Mouse (Mus musculus): Measurements from ENCODE around the gene Tlr13. TPM values are rescaled to one million over a fixed set of nuclear protein-coding genes. Genes with fewer than 3 reads are reported as not detected.

Gene Tlr13
- total and polyA plus RNA-seq, 3 experiments: 0.57 to 1.8 (median 1.7) TPM

DNA sequence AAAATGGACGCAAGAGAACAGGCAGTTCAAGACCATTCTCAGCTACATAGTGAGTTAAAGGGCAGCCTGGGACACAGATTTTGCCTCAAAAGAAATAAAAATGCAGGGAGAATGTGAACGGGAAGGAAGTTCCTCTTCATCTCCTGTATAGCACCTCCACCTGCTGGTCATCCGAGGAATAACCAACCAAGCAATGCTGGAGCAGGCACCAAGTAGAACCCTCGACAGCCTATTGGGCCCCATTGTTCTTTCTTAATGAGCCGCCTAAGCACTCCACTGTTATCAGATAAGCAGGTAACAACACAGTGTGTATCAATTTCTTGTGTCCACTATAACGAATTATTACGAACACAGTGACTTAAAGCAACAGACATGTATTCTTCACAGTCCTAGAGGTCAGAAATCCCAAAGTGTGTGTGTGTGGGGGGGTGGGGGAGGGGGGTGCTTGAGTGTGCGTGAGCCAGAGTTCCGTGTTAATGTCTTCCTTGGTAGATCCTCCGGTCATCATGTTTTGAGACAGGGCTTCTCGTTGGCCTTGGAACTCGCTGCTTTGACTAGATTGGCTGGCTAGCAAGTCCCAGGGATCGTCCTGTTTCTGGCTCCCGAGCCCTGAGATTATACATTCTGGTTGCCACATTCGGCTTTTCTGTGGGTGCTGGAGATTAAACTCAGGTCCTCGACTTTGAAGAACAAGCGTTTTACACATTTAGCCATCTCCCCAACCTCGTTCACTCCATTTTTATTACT is 28.3 kb downstream of the Tlr13 start:
- TF ChIP-seq CTCF (IDR thresholded peaks at IDR 0.05): peak; percentile 85
- TF ChIP-seq POLR2A (IDR thresholded peaks at IDR 0.05; ENCODE audit: insufficient read depth, low read depth, low read length): no peak
- Histone ChIP-seq H3K36me3 (ENCODE audit: control insufficient read depth, insufficient read depth, low read length) (no peaks in the 10 kb centered on the region), H3K9ac (ENCODE audit: low read depth, low read length) (peak overlapping the region; percentile 59; the same call in 1 of the 2 replicates), H3K27ac (no peak overlapping the region), H3K4me3 (no peak overlapping the region), H3K27me3 (ENCODE audit: control insufficient read depth, insufficient read depth, low read length) (no peaks in the 10 kb centered on the region), H3K79me2 (replicated peaks; ENCODE audit: control insufficient read depth, insufficient read depth, low read length) (no peaks in the 10 kb centered on the region), H3K4me1 (ENCODE audit: control insufficient read depth, insufficient read depth, low read length) (no peaks in the 10 kb centered on the region)
- intact Hi-C loops (cut with DNase I): loop anchor here (1.0 kb wide), 1 partner anchor 145 kb away; no protein-coding TSS in a partner anchor
- 25% methylated on average over 18 of the region's 18 CpGs for WGBS
- DNase-seq: peak; percentile 61 to 69

DNA sequence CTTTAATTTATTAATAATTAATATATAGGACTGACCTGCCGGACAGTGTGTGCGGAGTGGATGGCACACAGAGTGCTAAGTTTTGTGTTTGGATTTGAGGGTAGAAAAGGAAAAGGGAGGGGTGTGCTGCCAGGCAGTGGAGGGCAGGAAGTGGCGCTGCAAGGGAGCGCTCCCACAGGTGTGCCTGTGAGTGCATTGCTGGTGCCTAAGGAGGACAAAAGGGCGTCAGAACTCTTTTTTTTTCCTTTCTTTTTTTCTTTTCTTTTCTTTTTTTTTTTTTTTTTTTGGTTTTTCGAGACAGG is 28.8 kb downstream of the Tlr13 start:
- Histone ChIP-seq H3K4me3 (no peak overlapping the region), H3K27ac (no peak overlapping the region), H3K27me3 (ENCODE audit: control insufficient read depth, insufficient read depth, low read length) (no peaks in the 10 kb centered on the region), H3K9ac (ENCODE audit: low read depth, low read length) (0 out of 2 replicates have a peak overlapping the region, but pooled peaks have one; percentile 51), H3K4me1 (ENCODE audit: control insufficient read depth, insufficient read depth, low read length) (no peaks in the 10 kb centered on the region), H3K79me2 (replicated peaks; ENCODE audit: control insufficient read depth, insufficient read depth, low read length) (no peaks in the 10 kb centered on the region), H3K36me3 (ENCODE audit: control insufficient read depth, insufficient read depth, low read length) (no peaks in the 10 kb centered on the region)
- WGBS: 60% methylated on average over 6 of the region's 6 CpGs
- intact Hi-C loops (cut with DNase I): loop anchor here (1.0 kb wide), 1 partner anchor 146 kb away; no protein-coding TSS in a partner anchor
- no peak for DNase-seq
- no peak for TF ChIP-seq CTCF (IDR thresholded peaks at IDR 0.05)
- TF ChIP-seq EP300 (IDR thresholded peaks at IDR 0.05; ENCODE audit: insufficient read depth, low read depth, low read length): no peak

DNA sequence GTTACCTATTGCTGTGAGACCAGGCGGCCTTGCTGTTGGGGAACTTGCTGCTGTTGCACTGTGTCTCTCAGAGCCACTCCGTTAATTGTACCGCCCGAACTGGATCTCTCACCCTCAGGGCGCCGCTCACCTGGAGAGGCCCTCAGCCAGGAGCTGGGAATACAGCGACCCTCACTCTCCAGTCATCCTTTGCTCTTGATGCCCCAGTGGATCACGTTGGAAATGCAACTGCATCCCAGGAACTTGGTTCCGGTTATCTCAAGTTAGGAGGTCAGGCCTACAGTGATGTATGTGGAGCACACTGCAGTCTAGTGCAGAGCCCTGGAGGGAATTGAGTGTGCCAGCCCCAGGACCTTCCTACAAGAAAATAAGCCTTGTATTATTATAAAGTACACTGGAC is 33.3 kb downstream of the Tlr13 start:
- Histone ChIP-seq H3K27me3 (ENCODE audit: control insufficient read depth, insufficient read depth, low read length) (no peaks in the 10 kb centered on the region), H3K9ac (ENCODE audit: low read depth, low read length) (no peak overlapping the region), H3K27ac (no peak overlapping the region), H3K36me3 (ENCODE audit: control insufficient read depth, insufficient read depth, low read length) (no peaks in the 10 kb centered on the region), H3K79me2 (replicated peaks; ENCODE audit: control insufficient read depth, insufficient read depth, low read length) (no peaks in the 10 kb centered on the region), H3K4me1 (ENCODE audit: control insufficient read depth, insufficient read depth, low read length) (no peaks in the 10 kb centered on the region), H3K4me3 (no peak overlapping the region)
- WGBS: 66% methylated on average over 9 of the region's 9 CpGs
- intact Hi-C loops (cut with DNase I): no loop called here
- no peak for DNase-seq
- TF ChIP-seq CTCF (IDR thresholded peaks at IDR 0.05) (no peak), EP300 (IDR thresholded peaks at IDR 0.05; ENCODE audit: insufficient read depth, low read depth, low read length) (no peak), POLR2A (IDR thresholded peaks at IDR 0.05; ENCODE audit: insufficient read depth, low read depth, low read length) (no peak)

DNA sequence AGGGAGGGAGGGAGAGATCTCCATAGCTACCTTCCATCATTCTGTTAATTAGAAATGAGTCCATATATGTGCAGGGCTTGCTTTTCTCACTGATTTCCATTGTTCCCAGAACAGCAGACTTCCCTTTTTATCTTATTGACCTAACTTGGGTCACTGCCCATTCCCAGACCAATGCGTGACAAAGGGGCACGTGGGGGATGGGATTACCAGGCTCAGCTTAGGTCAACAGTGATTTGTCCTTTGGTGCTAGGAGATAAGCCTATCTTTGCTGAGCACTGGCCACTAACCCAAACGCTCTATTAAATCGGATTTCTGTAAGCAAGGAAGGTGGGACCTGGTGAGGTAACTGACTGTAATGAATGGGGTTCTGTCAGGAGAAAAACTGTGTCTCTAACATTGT is 41.3 kb downstream of the Tlr13 start:
- Histone ChIP-seq H3K4me1 (ENCODE audit: control insufficient read depth, insufficient read depth, low read length) (peaks cover 4% of the 10 kb centered on the region), H3K4me3 (no peak overlapping the region), H3K27ac (no peak overlapping the region), H3K9ac (ENCODE audit: low read depth, low read length) (no peak overlapping the region), H3K79me2 (replicated peaks; ENCODE audit: control insufficient read depth, insufficient read depth, low read length) (no peaks in the 10 kb centered on the region), H3K27me3 (ENCODE audit: control insufficient read depth, insufficient read depth, low read length) (no peaks in the 10 kb centered on the region), H3K36me3 (ENCODE audit: control insufficient read depth, insufficient read depth, low read length) (peaks cover 9% of the 10 kb centered on the region)
- WGBS: 32% methylated on average over 4 of the region's 4 CpGs
- DNase-seq: no peak
- TF ChIP-seq POLR2A (IDR thresholded peaks at IDR 0.05; ENCODE audit: insufficient read depth, low read depth, low read length) (no peak), CTCF (IDR thresholded peaks at IDR 0.05) (no peak), EP300 (IDR thresholded peaks at IDR 0.05; ENCODE audit: insufficient read depth, low read depth, low read length) (no peak)
- intact Hi-C loops (cut with DNase I): loop anchor here (10.0 kb wide), 1 partner anchor 259 kb away; the partner anchor contains the start of gene Atrx

DNA sequence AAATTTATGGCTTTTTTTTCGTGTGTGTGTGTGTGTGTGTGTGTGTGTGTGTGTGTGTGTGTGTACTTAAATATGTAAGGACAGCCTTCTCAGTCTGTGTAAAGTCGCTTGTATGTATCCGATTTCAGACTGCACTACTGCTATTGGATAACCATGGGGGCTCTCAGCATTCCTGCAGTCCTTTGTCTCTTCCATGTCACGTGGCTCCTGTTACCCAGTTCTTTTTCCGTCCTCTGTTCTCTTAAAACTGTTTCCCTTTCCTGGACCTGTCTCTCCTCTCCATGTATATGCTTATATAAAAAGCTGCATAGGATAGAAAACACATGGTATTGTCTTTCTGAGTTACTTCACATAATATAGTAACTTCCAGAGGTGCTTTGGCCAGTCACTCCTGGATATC is 42.7 kb downstream of the Tlr13 start:
- H3K9ac ChIP-seq (ENCODE audit: low read depth, low read length): no peak overlapping the region
- H3K79me2 ChIP-seq (replicated peaks; ENCODE audit: control insufficient read depth, insufficient read depth, low read length): no peaks in the 10 kb centered on the region
- intact Hi-C loops (cut with DNase I): loop anchor here (5.0 to 10.0 kb wide), 2 partner anchors 158 to 261 kb away; partner anchors contain the start of genes Atp7a and Atrx
- peak overlapping the region; percentile 84 for H3K27ac ChIP-seq
- 33% methylated on average over 5 of the region's 5 CpGs for WGBS
- peaks cover 14% of the 10 kb centered on the region for H3K36me3 ChIP-seq (ENCODE audit: control insufficient read depth, insufficient read depth, low read length)
- H3K4me3 ChIP-seq: no peak overlapping the region
- DNase-seq: no peak
- peaks cover 6% of the 10 kb centered on the region for H3K4me1 ChIP-seq (ENCODE audit: control insufficient read depth, insufficient read depth, low read length)
- H3K27me3 ChIP-seq (ENCODE audit: control insufficient read depth, insufficient read depth, low read length): no peaks in the 10 kb centered on the region
- TF ChIP-seq POLR2A (IDR thresholded peaks at IDR 0.05; ENCODE audit: insufficient read depth, low read depth, low read length) (no peak), EP300 (IDR thresholded peaks at IDR 0.05; ENCODE audit: insufficient read depth, low read depth, low read length) (no peak), CTCF (IDR thresholded peaks at IDR 0.05) (no peak)

Data from heart, adult 2 months (tissue).